Mouse (Mus musculus) central nervous system, embryonic 11.5 days (tissue): ENCODE data around the gene Wfdc13. TPM values are rescaled to one million over a fixed set of nuclear protein-coding genes. Genes with fewer than 3 reads are reported as not detected.

ENCODE experiments used
- polyA plus RNA-seq: library from polyadenylated mRNA; depleted of rRNA; stranded (reverse); fragments of >200 nt; gene quantifications from 2 replicates; pipeline ENCODE4 v1.2.3, GENCODE M21; 2012; rRNA removed

The Wfdc13 gene
- 0.06 and 0.20 TPM in 2 replicates for polyA plus RNA-seq

GRCm38 (mm10) chr2:164684807-164685206, at the start of gene Wfdc13:
Gene Wfdc13, plus strand, starts transcription at chr2:164685107.

DNA sequence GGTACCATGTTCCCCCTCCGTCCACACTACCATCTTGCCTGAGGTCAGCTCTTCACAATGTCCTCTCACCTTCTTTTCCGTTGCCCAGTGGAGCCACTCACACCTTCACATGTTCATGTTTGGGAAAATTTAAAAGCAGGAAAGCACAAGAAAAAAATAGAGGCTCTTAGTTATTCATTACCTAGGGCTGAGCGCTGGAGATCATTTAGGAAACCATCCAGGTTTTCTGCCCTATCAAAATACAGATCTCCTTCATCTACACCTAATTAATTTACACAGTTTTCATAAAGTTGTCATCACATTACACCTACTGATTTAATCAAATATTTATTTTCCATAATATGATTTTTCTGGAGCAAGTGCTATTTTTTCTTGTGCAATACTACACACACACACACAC, 46.2 kb upstream of the Wfdc13 start, which contains the start of gene Wfdc16:
Gene Wfdc16 (minus strand): TSS at position 101 of the 400 bp plus-strand sequence.

DNA sequence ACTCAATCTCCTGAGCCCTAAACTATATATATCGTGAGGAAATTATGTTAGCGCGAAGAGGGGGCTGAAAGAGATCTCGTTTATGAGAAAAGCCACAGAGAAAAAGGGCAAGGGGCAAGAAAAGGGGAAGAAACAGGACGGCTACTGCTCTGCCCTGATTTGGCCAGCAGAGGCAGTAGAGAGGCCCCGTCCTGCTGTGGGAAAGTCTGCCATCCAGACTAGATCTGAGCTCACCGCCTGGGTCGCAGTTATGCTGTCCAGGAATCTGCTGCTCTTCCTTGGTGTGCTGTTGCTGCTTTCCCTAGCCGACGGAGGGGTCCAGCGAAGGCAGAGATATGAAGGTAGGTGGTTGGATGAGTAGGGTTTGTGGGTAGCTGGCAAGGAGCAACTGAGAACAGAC, 29.0 kb upstream of the Wfdc13 start, which contains the start of gene Wfdc10:
Gene Wfdc10 (plus strand): TSS at position 189 of the 400 bp plus-strand sequence.

GRCm38 (mm10) chr2:164656483-164656882, 28.4 kb upstream of the Wfdc13 start, which contains the start of gene Wfdc9:
Gene Wfdc9, minus strand, starts transcription at chr2:164656583.

DNA sequence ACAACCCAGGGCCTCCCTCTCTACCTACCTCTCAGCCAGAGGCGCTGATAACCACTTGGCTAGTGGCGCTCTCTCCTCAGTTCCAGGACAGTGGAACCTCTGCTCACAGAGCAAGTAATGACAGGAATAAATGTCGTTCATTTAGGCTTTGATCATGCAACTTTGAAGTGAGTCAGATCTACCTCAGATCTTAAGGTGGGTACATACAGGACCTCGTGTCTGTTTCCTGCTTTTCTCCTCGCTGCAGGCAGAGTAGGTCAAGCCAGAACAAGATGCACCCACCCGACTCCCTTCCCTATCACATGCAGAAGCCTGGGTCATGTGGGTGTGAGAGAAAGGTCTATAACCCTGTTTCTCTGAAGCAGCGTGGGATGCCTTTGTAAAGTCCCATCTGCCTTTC, 10.9 kb upstream of the Wfdc13 start, which contains the start of gene Wfdc11:
Gene Wfdc11 (minus strand): TSS at position 101 of the 400 bp plus-strand sequence.

GRCm38 (mm10) chr2:164698201-164698600, 13.3 kb downstream of the Wfdc13 start, which contains the start of gene Spint4:
Gene Spint4, plus strand, starts transcription at chr2:164698501.

GRCm38 (mm10) chr2:164715005-164715404, 30.1 kb downstream of the Wfdc13 start, which contains the start of gene Spint5:
Gene Spint5, plus strand, starts transcription at chr2:164715305.

Other genes starting within 250 kb of the Wfdc13 start
- gene Sdc4, start 241.2 kb upstream of the Wfdc13 start, polyA plus RNA-seq = 7.6 and 10.2 TPM in 2 replicates
- gene Sys1, start 228.1 kb upstream of the Wfdc13 start, polyA plus RNA-seq = 38.9 and 39.1 TPM in 2 replicates
- gene Gm20458, start 224.1 kb upstream of the Wfdc13 start, polyA plus RNA-seq = 6.1 and 9.4 TPM in 2 replicates
- gene Trp53tg5, start 211.4 kb upstream of the Wfdc13 start, polyA plus RNA-seq = not detected in 2 replicates
- 3.9 and 4.5 TPM in 2 replicates for gene Dbndd2, start 199.0 kb upstream of the Wfdc13 start, polyA plus RNA-seq
- 46.1 and 59.7 TPM in 2 replicates for gene Pigt, start 187.6 kb upstream of the Wfdc13 start, polyA plus RNA-seq
- gene Wfdc2, start 122.7 kb upstream of the Wfdc13 start, polyA plus RNA-seq = 20.7 and 21.6 TPM in 2 replicates
- not detected in 2 replicates for gene Spint3, start 111.6 kb upstream of the Wfdc13 start, polyA plus RNA-seq
- gene Wfdc6a, start 99.7 kb upstream of the Wfdc13 start, polyA plus RNA-seq = 0.06 TPM in 1 of 2 replicates, not detected in the other
- 0.09 TPM in 1 of 2 replicates, not detected in the other for gene Eppin, start 91.5 kb upstream of the Wfdc13 start, polyA plus RNA-seq
- not detected in 2 replicates for gene Wfdc6b, start 71.6 kb upstream of the Wfdc13 start, polyA plus RNA-seq
- gene Wfdc8, start 71.5 kb upstream of the Wfdc13 start, polyA plus RNA-seq = not detected in 2 replicates
- not detected in 2 replicates for gene Wfdc16, start 46.3 kb upstream of the Wfdc13 start, polyA plus RNA-seq
- gene Wfdc10, start 29.1 kb upstream of the Wfdc13 start, polyA plus RNA-seq = 0.30 and 0.42 TPM in 2 replicates
- not detected in 2 replicates for gene Wfdc9, start 28.5 kb upstream of the Wfdc13 start, polyA plus RNA-seq
- gene Wfdc11, start 11.0 kb upstream of the Wfdc13 start, polyA plus RNA-seq = not detected in 2 replicates
- gene Spint4, start 13.4 kb downstream of the Wfdc13 start, polyA plus RNA-seq = not detected in 2 replicates
- gene Spint5, start 30.2 kb downstream of the Wfdc13 start, polyA plus RNA-seq = not detected in 2 replicates
- 0.35 and 0.89 TPM in 2 replicates for gene Wfdc3, start 60.8 kb downstream of the Wfdc13 start, polyA plus RNA-seq
- gene Dnttip1, start 60.9 kb downstream of the Wfdc13 start, polyA plus RNA-seq = 62.3 and 91.0 TPM in 2 replicates
- 340 and 341 TPM in 2 replicates for gene Ube2c, start 84.8 kb downstream of the Wfdc13 start, polyA plus RNA-seq
- 1.6 and 29.6 TPM in 2 replicates for gene Tnnc2, start 94.9 kb downstream of the Wfdc13 start, polyA plus RNA-seq
- gene Snx21, start 100.7 kb downstream of the Wfdc13 start, polyA plus RNA-seq = 9.0 and 10.5 TPM in 2 replicates
- gene Acot8, start 119.8 kb downstream of the Wfdc13 start, polyA plus RNA-seq = 19.5 and 26.6 TPM in 2 replicates
- gene Zswim3, start 120.0 kb downstream of the Wfdc13 start, polyA plus RNA-seq = 4.5 and 6.2 TPM in 2 replicates
- 6.0 and 9.0 TPM in 2 replicates for gene Zswim1, start 137.6 kb downstream of the Wfdc13 start, polyA plus RNA-seq
- 0.35 TPM in 1 of 2 replicates, not detected in the other for gene Spata25, start 143.4 kb downstream of the Wfdc13 start, polyA plus RNA-seq
- gene Ctsa, start 147.8 kb downstream of the Wfdc13 start, polyA plus RNA-seq = 69.6 and 100 TPM in 2 replicates
- 5.9 and 6.0 TPM in 2 replicates for gene Neurl2, start 148.3 kb downstream of the Wfdc13 start, polyA plus RNA-seq
- 42.5 and 58.0 TPM in 2 replicates for gene Pltp, start 172.6 kb downstream of the Wfdc13 start, polyA plus RNA-seq
- 40.0 and 53.1 TPM in 2 replicates for gene Pcif1, start 194.2 kb downstream of the Wfdc13 start, polyA plus RNA-seq
- 18.2 and 29.1 TPM in 2 replicates for gene Zfp335, start 226.7 kb downstream of the Wfdc13 start, polyA plus RNA-seq